Mouse (Mus musculus) thymus, postnatal 36 days (tissue): ENCODE measurements at regions not wholly inside any gene's neighbourhood (a gene's known extent, or its start where the extent isn't known, plus 50 kb on each side); places are given as distances from the start of the nearest gene placed in this dataset.
A peak's percentile ranks its signal among the peaks of the same experiment; 100 is the strongest.

Source experiments
- DNase-seq, 2 experiments: peaks; one replicate each; pipeline ENCODE4 v3.0.0; 2022; ENCODE audit warnings: mixed read lengths in 2 of 2

DNA sequence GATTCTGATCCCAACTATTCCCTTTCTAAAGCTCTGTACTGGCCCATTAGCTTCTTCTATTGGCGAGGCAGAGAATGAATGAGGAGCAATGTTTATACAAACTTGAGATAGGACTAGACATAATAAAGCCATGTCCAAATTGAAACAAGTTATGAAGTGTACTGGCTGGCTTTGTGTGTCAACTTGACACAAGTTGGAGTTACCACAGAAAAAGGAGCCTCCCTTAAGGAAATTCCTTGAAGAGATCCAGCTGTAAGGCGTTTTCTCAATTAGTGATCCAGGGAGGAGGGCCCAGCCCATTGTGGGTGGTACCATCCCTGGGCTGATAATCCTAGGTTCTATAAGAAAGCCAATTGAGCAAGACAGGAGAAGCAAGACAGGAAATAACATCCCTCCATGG lies 135.9 kb upstream of the Cr2 start:
- no peak for DNase-seq

DNA sequence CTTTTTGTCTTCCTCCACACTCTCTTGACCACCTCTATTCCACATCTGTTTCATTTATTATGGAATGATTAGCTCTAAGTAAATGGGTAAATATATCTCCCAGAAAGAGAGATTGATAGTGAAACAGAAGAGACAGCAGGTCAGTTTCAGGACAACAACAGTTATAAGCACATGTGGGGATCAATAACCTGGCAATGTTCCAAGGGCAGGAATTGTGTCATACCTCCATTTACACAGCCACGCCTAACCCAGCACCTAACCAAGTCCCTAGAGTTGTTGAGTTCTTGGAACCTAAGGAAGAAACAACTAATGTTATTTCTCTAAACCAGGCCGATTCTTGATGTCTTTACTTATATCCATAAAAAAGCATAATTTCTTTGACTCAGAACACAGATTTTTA lies 108.6 kb upstream of the Cr2 start:
- DNase-seq = no peak

GRCm38 (mm10) chr1:195241496-195241895 lies 65.0 kb upstream of the Cr2 start:
- DNase-seq = peak; percentile 92 to 95

GRCm38 (mm10) chr1:195232658-195233057 lies 56.1 kb upstream of the Cr2 start:
- DNase-seq = peak; percentile 9 to 12

DNA sequence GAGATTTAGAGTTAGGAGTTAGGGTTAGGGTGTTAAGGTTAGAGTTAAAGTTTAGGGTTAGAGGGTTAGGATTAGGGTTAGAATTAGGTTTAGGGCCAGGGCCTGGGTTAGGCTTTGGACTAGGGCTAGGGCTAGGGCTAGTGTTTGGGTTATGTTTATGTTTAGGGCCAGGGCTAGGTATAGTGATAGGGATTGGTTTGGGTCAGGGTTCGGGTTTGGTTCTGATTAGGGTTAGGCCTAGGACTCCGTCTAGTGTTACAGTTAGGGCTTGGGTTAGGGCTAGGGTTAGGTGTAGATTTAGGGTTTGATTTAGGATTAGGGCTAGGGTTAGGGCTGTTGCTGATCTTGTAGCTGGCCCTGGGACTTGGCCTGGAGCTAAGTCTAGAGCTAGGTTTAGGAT lies 50.5 kb upstream of the Cr2 start:
- DNase-seq = no peak
